ENCODE assay signal across 18 mouse cellular contexts in the genomic region with DNA sequence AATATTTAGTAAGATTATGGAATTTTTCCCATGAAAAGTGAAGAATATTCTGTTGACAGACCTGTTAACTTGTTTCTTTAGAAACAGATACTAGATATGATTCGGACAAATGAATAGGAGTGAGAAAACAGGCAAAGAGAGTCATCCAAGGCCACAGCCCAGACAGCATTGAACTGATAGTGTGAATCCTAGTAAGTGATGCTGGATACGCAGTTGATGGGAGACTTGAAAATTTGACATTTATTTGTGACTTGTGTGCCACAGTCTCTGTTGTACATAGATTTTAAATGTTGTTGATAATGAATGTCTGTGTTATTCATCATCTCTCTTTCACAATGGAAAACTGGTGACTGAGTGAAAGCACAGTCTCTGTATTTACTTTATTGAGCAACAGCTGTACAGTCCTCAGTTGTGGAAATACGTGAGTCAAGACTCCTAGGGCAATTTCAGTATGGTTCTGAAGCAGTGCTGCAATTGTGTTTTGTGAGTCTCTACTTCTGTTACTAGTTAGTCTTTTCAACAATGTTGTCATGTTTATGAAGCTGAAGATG. TPM values are rescaled to one million over a fixed set of nuclear protein-coding genes. Genes with fewer than 3 reads are reported as not detected.
DNase-seq lines count a peak whose midpoint lies in the region; ATAC-seq and TF ChIP-seq lines count a peak whose summit lies in the region.
"Had no signal": no experiment of that assay in that cellular context is flagged by ENCODE, and none has a peak within 500 bp of the region (broad histone marks: within the 10 kb centered on the region; RNA-seq: fewer than 3 reads in every experiment).

No protein-coding gene starts in this region.

- H3K9me3 ChIP-seq in lung, postnatal 0 days (ENCODE audit: low read length), result no peaks in the 10 kb centered on the region
- no peaks in the 10 kb centered on the region for H3K9me3 ChIP-seq in heart, embryonic 12.5 days (replicated peaks)
- H3K9me3 ChIP-seq: embryonic facial prominence, embryonic 15.5 days; hindbrain, embryonic 10.5 days; limb, embryonic 13.5 days; liver, embryonic 12.5 days; midbrain, embryonic 10.5 days had no signal

- peak overlapping the region; percentile 32; the same call in 1 of the 2 replicates for H3K27ac ChIP-seq in lung, postnatal 0 days (ENCODE audit: low read length)
- no peak overlapping the region for H3K27ac ChIP-seq in heart, embryonic 12.5 days (ENCODE audit: poor library complexity, severe bottlenecking)
- H3K27ac ChIP-seq: embryonic facial prominence, embryonic 15.5 days; hindbrain, embryonic 10.5 days; limb, embryonic 13.5 days; liver, embryonic 12.5 days; midbrain, embryonic 10.5 days; stomach, postnatal 0 days had no signal

- TF ChIP-seq EP300 in lung, postnatal 0 days (IDR thresholded peaks at IDR 0.05), result no peak

- peak; percentile 77 for DNase-seq in lung, postnatal 0 days (ENCODE audit: low spot score)
- no peak for DNase-seq in lung, postnatal 10 days
- DNase-seq in NIH3T3 (ENCODE audit: low read depth), result peak; percentile 29
- peak; percentile 40 for DNase-seq in fibroblast of lung, adult 2 months (ENCODE audit: low read depth)
- DNase-seq in frontal cortex, postnatal 36 days (ENCODE audit: low spot score in 2 of 2), result no peak
- DNase-seq: cerebellum, adult 9-11 months; thymus, adult 2 months had no signal

- H3K79me2 ChIP-seq in myocyte (ENCODE audit: control insufficient read depth, insufficient read depth), result no peaks in the 10 kb centered on the region

- no peaks in the 10 kb centered on the region for H3K27me3 ChIP-seq in lung, postnatal 0 days (replicated peaks; ENCODE audit: insufficient read depth, low read length)
- H3K27me3 ChIP-seq in myocyte (ENCODE audit: control insufficient read depth, insufficient read depth, insufficient read length), result no peaks in the 10 kb centered on the region
- no peaks in the 10 kb centered on the region for H3K27me3 ChIP-seq in heart, embryonic 12.5 days (replicated peaks)
- H3K27me3 ChIP-seq: embryonic facial prominence, embryonic 15.5 days; limb, embryonic 13.5 days; liver, embryonic 12.5 days had no signal

- H3K4me2 ChIP-seq in lung, postnatal 0 days (replicated peaks; ENCODE audit: low read depth, low read length), result no peak overlapping the region
- H3K4me2 ChIP-seq in myocyte (ENCODE audit: low read depth), result peak overlapping the region; percentile 55
- no peak overlapping the region for H3K4me2 ChIP-seq in heart, embryonic 12.5 days
- H3K4me2 ChIP-seq: embryonic facial prominence, embryonic 15.5 days; heart, embryonic 11.5 days; limb, embryonic 13.5 days; liver, embryonic 12.5 days had no signal

- peaks cover 3% of the 10 kb centered on the region for H3K4me1 ChIP-seq in lung, postnatal 0 days (ENCODE audit: insufficient read depth, low read depth, low read length)
- H3K4me1 ChIP-seq in heart, embryonic 12.5 days (replicated peaks), result peaks cover 8% of the 10 kb centered on the region
- H3K4me1 ChIP-seq: limb, embryonic 13.5 days; liver, embryonic 12.5 days; midbrain, embryonic 10.5 days had no signal

- WGBS in lung, postnatal 0 days, result 52% methylated on average over 3 of the region's 3 CpGs
- 82% methylated on average over 3 of the region's 3 CpGs for WGBS in heart, embryonic 12.5 days

- no peak for TF ChIP-seq POLR2A in myocyte (IDR thresholded peaks at IDR 0.05; ENCODE audit: insufficient read length, low read depth)

- no peak overlapping the region for H3ac ChIP-seq in myocyte (ENCODE audit: control insufficient read depth, insufficient read length)

- H3K4me3 ChIP-seq in lung, postnatal 0 days (ENCODE audit: low read depth, low read length), result no peak overlapping the region
- no peak overlapping the region for H3K4me3 ChIP-seq in myocyte
- no peak overlapping the region for H3K4me3 ChIP-seq in heart, embryonic 12.5 days
- H3K4me3 ChIP-seq: embryonic facial prominence, embryonic 15.5 days; hindbrain, embryonic 10.5 days; limb, embryonic 13.5 days; liver, embryonic 12.5 days; midbrain, embryonic 10.5 days had no signal

- H3K36me3 ChIP-seq in lung, postnatal 0 days (ENCODE audit: insufficient read depth, low read length), result no peaks in the 10 kb centered on the region
- H3K36me3 ChIP-seq in myocyte (ENCODE audit: control insufficient read depth, insufficient read depth), result no peaks in the 10 kb centered on the region
- no peaks in the 10 kb centered on the region for H3K36me3 ChIP-seq in heart, embryonic 12.5 days
- H3K36me3 ChIP-seq: embryonic facial prominence, embryonic 15.5 days; hindbrain, embryonic 10.5 days; limb, embryonic 13.5 days; liver, embryonic 12.5 days; midbrain, embryonic 10.5 days had no signal

- no peak for TF ChIP-seq CTCF in lung, postnatal 0 days (IDR thresholded peaks at IDR 0.05)

- H3K9ac ChIP-seq in lung, postnatal 0 days (replicated peaks; ENCODE audit: low read depth), result no peak overlapping the region
- H3K9ac ChIP-seq in heart, embryonic 12.5 days, result no peak overlapping the region
- H3K9ac ChIP-seq: embryonic facial prominence, embryonic 15.5 days; limb, embryonic 13.5 days; liver, embryonic 12.5 days had no signal

- peak; percentile 69 for ATAC-seq in lung, postnatal 0 days
- no peak for ATAC-seq in heart, embryonic 12.5 days (ENCODE audit: insufficient number of reproducible peaks, low FRiP score)
- ATAC-seq: CD4-positive, CD25-positive, alpha-beta regulatory T cell, adult 4 months; intestine, postnatal 0 days; liver, embryonic 12.5 days had no signal

TF ChIP-seq in myocyte, 11 proteins besides CTCF, POLR2A, EP300 and RAD21:
- TF ChIP-seq MYOG (IDR thresholded peaks at IDR 0.05; ENCODE audit: control insufficient read depth in 1 of 3, insufficient read depth in 1 of 3, insufficient read length in 2 of 3, low read depth in 2 of 3) (no peak), CEBPB (IDR thresholded peaks at IDR 0.05; ENCODE audit: insufficient read depth, poor library complexity, severe bottlenecking) (peak; percentile 37; the same call in 1 of the 2 replicates)

RNA-seq across cellular contexts. Expression of a gene that starts 17.3 kb away (rescaled TPM):
- 42.9 and 50.7 TPM in 2 replicates for polyA plus RNA-seq in lung, postnatal 0 days (2015; fragmentation: Nextera tagmentation; extraction: Ambion mirVana)
- polyA plus RNA-seq in myocyte (2012; fragmentation: generic; extraction: Trizol), result 2.2 TPM
- 32.8 and 33.1 TPM in 2 replicates for polyA plus RNA-seq in heart, embryonic 12.5 days (2016; fragmentation: Nextera tagmentation; extraction: Ambion mirVana)
- polyA plus RNA-seq: CD4-positive, CD25-positive, alpha-beta regulatory T cell, adult 4 months had no signal

Comparison
In these comparisons a context has a peak if more than half of its experiments do, and no peak if none do; other contexts are left out.
1. DNase-seq: peak in lung, postnatal 0 days (single experiment), NIH3T3 (single experiment) and fibroblast of lung, adult 2 months (single experiment); none in lung, postnatal 10 days (single experiment) and frontal cortex, postnatal 36 days (0 of 2).
2. RNA of a gene that starts 17.3 kb away (polyA plus RNA-seq): 42.9 to 50.7 TPM in lung, postnatal 0 days and 32.8 to 33.1 TPM in heart, embryonic 12.5 days; 2.2 TPM in myocyte (single experiment); every median in the first group is over 10 times any median in the second.